Mouse (Mus musculus): ENCODE results near the gene Lactbl1.
A peak's percentile ranks its signal among the peaks of the same experiment; 100 is the strongest.

Gene Lactbl1

DNA sequence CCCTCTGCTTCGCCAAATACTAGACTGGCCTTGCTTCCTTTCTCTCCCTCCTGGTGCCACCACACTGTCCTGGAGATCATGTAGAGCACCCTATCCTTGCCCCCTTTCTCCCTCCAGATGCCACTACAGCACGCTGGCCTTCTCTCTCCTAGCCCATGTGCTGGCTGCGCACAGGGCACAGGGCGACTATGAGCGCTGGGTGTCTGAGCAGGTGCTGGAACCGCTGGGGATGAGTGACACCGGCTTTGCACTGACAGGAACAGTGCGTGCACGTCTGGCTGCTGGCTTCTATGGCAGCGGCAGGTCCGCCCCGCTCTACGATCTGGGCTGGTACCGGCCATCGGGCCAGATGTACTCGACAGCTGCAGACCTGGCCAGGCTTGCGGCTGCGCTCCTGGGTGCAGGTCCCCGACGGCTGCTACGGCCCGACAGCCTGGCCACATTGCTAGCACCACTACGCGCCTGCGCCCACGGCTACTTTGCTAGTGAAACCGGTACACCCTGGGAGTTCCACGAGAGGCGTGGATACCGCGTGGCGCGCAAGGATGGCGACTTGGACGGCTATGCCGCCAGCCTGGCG, 14.7 kb downstream of the Lactbl1 start:
- no peak for DNase-seq (ENCODE audit: low spot score)

DNA sequence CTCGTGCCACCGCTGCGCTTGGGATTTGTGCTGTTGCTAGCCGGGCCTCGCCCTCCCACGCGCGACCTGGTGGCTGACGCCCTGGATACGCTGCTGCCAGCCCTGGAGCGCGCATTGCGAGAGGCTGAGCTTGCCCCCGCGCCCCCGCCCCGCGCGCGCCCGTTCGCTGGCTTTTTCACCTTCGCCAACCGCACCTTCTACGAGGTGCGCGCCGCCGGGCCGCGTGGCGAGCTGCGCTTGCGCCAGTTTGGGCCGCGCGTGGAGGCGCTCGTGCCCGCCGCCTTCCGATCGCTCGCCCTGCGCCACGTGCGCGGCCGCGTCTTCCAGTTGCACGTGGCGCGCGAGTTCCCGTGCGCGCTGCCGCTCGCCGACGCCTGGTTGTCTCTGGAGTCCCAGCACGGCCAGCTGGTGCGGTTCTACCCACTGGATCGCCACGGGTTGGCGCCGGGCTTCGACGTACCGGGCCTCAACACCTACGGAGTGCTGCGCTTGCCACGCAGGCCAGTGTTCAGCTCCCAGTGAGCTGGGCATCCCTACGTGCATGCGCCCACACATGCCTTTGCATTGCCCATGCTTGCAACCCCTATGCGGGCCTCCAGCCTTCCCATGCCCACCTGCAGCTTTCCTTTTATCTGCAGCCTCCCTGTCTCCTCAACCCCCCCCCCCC, 15.3 kb downstream of the Lactbl1 start:
- peak; percentile 71 for DNase-seq (ENCODE audit: low spot score)

DNA sequence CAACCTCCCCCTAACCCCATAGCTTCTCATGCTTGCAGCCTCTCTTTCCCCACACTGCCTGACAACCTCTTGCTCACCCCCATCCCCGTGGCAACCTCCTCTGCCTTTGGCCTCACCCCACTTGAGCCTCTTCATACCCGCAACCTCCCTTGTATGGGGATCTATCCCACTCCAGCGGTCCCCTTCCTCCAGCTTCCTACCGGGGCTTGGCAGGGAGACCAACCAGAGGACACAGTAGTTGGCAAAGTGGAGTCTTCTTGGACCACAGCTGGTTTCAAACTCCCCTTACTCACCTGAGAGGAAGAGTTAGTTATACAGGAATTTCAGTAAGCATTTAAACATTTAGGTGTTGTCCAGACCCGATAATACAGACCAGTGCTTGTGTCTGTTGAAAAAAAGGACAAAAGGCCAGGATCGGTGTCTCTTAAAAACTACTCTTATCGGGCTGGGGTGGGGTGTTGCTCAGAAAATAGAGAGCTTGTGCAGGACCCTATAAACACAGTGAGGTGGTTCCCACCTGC, 15.9 kb downstream of the Lactbl1 start:
- no peak for DNase-seq (ENCODE audit: low spot score)

DNA sequence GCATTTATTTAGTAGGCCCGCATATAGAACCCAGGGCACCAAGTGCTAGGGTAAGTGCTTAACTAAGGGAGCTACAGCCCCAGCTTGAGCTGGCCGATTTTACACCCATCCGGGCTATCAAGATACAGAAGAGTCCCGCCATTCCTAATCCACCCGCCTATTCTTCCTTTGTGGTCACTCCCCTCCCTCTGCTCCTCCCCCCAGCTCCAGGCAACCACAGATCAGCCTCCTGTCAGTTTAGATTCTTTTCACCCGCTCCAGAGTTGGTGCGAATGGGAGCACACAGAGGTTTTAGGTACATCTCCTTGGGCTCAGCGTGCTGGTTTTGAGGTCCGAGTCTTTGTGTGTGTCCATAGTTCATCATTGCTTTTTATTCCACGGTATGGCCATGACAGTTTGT, 16.5 kb downstream of the Lactbl1 start:
- no peak for DNase-seq (ENCODE audit: low spot score)

DNA sequence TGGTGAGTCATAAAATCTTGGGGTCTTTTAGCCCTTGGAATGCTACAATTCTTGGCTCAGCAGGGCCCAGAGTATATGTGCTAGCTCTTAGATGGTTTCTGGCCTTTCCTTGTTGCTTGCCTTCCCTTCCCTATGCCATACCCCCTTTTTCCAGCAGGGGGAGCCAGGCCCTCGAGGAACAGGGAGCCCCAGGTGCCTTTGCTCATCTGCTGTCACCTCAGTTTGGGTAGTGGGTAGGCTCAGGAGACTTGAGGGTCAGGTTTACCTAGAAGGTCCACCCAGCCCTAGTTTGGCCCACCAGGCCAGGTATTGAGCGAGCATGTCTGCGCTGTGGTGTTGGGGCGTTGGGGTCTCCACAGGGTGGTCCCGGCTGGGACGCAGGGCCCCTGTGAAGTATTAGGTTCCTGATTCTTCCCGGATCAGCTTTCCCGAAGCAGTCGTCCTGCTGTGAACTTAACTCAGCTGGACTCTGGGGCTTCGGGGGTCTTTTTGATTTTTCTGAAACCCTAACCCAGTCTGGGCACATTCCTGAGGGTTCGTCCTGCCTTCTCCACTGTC, 26.6 kb downstream of the Lactbl1 start:
- peak; percentile 91 for DNase-seq (ENCODE audit: low spot score)

DNA sequence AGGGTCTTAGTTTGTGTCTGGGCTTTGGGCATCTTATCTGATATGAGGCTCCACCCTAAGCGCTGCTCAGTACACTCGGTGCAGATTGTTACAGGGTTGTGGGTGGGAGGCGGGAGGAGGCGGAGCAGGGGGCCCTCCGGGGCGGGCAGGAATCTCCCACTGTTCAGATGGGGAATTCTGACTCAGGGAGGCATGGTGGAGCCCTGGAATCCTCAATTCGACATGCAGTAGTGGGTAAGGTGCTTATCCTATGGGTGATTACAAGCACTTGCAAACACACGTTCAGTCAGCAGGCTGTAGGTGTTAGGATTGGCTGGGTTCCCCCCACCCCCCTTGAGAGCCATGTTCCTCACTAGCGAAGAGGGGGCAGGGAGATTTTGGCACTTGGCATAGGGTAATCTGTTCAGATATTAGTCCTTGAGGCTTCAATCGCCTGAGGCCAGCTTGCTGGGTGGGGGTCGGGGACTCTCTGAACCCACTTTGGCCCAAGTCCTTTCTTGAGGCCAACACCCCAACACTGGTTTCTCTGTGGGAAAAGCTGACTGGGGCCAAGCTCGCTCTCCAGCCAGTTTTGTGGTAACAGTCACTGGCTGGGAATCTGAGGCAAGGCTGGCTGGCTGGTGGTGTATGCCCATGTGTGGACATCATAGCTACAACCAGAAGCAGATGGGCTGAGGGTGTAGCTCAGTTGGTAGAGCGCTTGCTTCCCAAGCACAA, 27.2 kb downstream of the Lactbl1 start:
- peak; percentile 31 for DNase-seq (ENCODE audit: low spot score)

DNA sequence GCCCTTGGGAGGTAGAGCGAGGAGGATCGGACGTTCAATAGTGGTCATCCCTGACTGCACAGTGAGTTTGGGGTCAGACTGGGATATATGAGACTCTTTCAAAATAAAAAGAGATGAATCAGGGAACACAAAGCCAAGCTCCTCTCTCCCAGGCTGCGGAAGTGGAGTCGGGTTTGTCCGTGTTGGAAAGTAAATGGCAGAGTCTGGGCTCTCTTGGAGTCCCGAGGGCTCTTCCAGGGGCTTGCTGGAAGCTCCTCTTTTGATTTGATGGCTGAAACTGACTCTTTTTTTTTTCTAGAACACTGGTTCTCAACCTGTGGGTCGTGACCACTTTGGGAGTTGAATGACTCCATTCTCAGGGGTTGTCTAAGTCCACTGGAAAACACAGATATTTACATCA, 27.8 kb downstream of the Lactbl1 start:
- no peak for DNase-seq (ENCODE audit: low spot score)

DNA sequence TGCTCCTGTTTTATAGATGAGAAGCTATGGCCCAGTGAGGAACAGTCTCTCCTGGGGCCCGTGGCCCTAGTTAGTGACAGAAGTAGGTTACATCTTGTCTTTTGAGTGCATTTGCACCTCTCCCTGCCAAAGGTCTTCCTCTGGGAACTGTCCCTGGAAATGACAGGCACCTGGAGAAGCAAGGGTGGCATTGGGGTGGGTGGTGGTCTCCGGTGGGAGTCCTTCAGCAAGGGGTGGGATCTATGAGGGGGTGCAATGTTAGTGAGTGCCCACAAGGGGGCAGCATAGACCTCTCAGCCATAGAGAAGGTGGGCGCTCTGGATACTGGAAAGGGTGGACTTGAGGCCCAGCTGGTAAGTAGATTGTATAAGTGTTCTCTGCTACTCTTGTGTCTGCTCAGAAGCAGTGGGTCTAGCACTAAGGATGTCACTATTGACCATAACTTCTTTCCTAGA, 29.0 kb downstream of the Lactbl1 start:
- no peak for DNase-seq (ENCODE audit: low spot score)

DNA sequence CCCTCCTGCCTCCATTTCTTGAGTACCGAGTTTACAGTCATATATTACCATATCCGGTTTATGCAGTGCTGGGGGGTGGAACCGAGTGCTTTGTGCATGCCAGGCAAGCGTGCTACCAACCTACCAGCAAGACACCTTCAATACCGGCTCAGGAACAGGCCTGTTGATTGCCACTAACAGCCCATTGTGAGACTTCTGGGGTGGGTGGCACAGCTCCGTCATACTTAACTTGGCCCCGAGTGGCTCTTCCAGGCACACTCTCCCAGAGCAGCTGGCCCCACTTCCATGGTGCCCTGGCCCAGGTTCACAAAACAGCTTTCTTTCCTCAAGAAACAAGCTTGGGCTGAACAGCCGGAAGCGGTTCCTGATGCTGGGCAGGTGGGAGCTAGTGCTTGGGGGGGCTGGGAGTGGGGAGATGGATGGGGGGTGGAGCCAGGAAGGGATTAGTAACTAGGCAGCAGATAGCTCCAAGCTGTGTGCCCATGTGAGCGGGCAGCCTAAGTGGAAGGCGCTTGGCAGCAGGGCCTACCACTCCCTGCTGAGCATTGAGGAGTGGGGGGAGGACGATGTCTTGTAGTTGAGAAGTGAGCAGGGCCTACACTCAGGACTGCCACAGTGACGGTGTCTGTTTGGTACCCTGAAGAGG, 29.6 kb downstream of the Lactbl1 start:
- peak; percentile 26 for DNase-seq (ENCODE audit: low spot score)

DNA sequence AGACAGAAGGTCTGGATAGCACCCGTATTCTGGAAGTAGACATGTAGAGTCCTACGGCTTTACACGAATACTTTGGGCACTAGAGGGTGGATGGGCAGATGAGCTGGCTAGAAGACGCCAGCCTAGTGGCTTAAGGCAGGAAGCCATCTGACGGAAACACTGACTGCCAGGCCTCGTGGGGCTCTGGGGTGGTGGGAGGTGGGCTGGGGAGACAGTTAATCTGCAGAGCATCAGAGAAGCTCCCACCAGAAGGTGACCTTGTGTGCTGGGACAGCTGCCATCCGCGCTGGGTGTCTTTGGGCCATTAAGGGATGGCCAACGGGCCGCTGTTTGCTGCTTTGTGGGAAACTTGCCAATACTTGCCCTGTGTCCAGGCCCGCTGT, 30.1 kb downstream of the Lactbl1 start:
- no peak for DNase-seq (ENCODE audit: low spot score)

DNA sequence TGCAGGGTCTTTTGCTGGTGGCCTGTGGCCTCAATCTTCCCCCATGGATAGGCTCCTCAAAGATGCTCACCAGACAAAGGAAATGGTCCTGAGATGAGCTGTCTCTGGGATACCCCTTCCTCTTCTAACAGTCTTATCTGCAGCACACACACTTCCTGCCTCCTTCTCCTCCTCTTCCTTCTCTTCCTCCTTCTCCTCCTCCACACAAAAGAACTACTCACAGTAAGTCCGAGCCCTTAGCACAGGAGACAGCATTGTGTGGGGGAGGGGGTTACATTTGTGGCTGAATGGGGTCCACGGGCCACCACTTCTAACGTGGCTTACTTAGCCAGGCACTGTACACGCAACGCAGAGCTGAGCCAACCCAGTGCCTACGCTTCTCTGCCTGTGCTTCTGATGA, 30.6 kb downstream of the Lactbl1 start:
- DNase-seq (ENCODE audit: low spot score), result no peak

DNA sequence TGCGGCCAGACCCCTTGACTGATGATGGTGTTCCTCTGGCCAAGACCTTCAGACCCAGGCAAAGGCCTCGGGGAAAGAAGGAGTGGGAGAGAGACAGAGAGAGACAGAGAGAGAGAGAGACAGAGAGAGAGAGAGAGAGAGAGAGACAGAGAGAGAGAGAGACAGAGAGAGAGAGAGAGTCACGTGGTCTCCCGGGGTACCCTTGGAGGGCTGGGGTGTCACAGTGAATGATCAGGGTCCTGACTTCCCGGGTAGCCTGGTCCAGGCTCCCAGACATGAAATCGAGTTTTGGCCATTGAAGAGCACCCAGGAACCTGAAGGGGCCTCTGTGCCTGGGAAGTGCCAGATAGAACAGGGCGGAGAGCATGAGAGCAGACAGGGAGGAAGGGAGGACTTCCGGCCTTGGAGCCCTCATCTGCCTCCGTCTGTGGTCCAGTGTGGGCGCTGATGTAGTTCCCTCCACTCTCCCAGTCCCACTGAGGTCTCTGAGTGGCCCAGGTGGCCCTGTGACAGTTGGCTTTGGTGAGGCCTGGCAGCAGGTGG, 31.3 kb downstream of the Lactbl1 start:
- no peak for DNase-seq (ENCODE audit: low spot score)

DNA sequence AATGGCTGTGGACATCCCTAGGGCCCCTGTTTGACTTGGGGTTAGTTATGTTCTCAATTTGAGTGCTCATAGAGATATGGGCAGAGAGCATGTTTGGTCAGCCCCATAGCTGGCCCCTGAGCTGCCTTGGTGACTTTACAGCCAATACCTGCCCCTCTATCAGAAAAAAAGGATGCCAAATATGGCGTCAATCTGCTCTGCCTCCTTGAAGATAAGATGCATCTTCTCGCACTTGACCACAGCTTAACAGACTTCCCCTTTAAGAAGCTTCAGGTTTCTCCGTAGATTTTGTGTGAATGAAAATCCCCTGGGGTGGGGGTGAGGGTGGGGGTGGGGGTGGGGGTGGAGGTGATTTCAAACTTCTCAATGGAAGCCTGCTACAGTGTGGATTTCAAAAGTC, 35.5 kb downstream of the Lactbl1 start:
- DNase-seq (ENCODE audit: low spot score), result no peak

DNA sequence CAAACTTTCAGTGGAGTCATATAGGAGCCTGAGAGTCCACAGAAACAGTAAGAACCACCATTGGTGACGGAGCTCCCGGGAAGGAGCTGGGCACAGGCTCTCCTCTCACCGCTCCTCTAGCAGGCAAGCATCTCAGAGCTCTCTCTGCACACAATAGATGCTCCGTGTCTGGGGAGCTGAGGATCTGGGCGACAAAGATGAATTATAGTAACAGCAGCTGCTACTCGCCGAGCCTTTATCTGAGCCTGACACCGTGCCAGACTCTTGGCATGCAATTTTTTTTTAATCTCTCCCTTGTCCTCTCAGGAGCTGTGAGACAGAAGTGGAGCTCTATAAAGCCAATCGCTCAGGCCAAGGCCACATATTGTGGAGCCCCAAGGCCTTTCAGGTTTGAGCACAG, 42.6 kb downstream of the Lactbl1 start:
- DNase-seq (ENCODE audit: low spot score), result peak; percentile 49

DNA sequence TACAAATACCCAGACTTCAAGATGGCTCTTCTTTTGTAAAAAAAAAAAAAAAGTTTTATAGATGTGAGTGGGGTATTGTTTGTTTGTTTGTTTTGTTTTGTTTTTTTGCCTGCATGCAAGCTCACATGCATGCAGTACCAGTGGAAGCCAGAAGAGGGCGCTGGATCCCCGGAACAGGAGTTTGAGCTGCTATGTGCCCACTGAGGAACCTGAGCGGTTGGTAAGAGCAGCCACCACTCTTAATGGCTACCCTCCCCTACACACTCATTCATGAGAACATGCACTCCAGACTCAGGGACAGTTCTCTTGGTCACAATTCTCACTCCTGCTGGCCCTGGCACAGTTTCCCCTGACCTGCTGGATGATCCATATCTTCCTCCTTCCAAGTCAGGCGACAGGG, 43.6 kb downstream of the Lactbl1 start:
- DNase-seq (ENCODE audit: low spot score), result no peak

DNA sequence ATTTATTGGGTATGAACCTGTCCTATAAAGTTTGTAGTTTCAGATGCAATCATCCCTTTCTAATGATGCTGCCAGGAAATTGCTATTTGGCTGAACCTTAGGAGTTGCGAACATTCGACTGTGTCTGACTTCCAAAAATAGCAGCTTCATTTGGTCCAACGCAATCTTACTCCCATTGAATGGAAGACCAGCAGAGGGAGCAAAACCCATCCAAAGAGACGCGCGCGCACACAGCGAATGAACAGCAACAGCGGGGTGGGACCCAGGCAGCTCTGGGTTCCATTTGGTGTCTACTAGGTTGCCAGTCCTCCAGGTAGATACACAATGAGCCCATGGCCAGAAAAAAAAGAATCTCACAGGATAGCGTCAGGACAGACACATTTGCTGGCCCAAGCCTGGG, 45.3 kb downstream of the Lactbl1 start:
- DNase-seq (ENCODE audit: low spot score), result peak; percentile 28

DNA sequence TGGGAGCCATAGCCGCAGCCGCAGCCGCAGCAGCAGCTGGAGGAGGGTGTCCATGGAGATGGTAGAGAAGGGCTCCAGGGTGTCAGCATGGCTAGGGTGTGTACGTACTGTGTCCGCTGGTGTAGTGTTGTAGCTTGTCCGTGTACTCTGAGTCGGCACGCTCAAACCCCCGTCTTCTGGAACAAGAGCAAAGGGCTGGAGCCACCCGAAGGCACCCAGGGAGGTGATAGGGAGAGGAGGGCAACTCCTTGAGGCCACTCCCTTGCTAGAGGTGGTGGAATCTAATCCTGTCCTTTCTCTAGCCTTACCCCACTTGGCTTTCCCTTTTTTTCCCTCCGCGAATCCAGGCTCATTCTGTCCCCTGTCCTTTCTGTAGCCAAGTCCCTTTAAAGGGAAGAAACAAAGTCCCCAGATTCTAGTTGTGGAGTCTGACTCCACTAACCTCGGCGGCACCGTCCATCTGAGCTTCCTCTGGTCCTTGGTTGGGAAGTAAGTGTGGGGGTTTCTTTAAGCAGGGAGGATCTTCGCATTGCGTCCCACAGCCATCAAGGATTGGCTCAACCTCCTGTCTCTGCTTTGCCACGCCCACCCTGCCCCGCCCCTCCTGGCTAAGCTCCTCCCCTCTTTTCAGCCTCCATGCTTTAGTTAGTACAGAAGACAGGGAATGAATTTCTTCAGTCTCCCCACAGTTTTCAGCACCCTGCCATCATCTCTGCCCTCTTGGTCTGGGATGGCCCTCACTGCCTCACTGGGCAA, 50.1 kb downstream of the Lactbl1 start:
- DNase-seq (ENCODE audit: low spot score), result no peak

DNA sequence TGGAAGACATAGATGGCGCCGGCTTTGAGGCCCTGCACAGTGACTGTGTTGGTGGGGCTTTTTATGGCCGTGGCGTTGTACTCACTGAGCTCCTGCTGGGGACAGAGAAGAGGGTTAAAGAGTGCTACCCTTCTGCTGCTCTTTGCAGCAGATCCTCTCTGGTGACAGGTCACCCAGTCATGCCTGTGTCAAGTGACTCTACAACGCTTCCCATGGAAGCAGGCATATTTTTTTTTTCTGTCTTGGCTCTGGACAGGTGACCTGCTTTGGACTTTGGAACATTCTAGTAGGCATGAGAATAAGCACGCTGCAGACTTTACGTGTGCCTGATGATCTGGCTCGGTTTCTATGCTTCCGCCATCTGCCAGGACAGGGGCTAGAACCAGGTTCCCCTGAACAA, 53.0 kb downstream of the Lactbl1 start:
- no peak for DNase-seq (ENCODE audit: low spot score)

DNA sequence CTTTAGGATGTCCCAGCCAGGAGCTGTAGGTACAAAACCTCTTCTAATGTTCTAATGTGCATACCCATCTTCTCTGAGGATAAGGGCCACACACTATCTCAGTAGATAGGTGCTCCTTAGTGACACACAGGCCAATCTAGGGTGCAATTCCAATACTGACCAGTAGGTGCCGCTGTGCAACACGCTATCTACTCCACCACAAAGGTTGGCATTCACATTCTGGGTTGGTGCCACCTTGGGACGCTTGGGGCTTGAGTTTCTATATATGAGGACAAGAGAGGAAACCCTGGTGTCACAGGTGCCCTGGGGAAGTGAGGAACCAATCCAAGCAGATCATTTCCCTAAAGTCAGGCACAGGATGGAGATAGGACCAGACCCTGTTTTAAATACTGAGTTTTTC, 56.1 kb downstream of the Lactbl1 start:
- peak; percentile 94 for DNase-seq (ENCODE audit: low spot score)

DNA sequence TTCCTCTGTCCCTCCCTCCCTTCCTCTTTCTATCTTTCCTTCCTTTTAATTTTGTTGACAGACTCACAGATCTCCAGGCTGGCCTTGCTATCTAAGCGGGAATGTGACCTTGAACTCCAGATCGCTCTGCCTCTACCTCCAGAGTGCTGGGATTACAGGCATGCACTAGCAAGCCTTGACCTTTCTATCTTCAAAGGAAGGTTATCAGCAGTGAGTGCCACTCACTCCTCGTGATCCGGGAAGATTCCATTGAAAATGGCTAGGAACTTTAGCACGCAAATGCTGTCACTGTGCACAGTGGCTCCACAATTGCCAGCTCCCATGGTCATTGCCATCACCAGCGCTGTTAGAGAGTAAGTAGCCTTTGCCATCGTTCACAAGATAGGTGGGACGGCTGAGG, 56.8 kb downstream of the Lactbl1 start:
- no peak for DNase-seq (ENCODE audit: low spot score)

DNA sequence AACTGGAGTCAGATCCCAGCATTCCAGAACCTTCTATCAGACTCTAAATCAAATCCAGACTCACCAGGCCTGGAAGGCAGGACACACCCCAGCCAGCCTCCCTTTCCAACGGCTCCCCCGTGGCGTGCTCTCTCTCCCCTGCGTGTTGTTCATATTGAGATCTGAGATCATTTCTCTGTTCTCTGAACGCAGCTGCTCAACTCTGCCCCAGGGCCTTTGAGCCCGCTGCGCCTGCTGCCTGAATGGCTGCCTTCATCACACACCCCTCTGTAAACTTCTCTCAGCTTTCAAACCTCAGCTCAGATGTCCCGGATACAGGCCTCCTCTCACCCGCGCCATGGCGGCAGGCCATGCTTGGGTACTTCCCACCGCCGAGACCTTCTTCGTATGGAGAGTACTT, 58.2 kb downstream of the Lactbl1 start:
- DNase-seq (ENCODE audit: low spot score), result no peak
